Mouse (Mus musculus) small intestine, adult 2 months (tissue): ENCODE results near the gene Pdha1. TPM values are rescaled to one million over a fixed set of nuclear protein-coding genes. Genes with fewer than 3 reads are reported as not detected.
A peak's percentile ranks its signal among the peaks of the same experiment; 100 is the strongest.

ENCODE experiments used
- H3K27ac ChIP-seq: fragments of 200-500 bp; 2 replicates; pipeline ENCODE4 v1.5.1; 2012; ENCODE audit warnings: low read depth, low read length, control low read depth, inconsistent platforms; ENCODE audit not compliant: insufficient read depth
- H3K27me3 ChIP-seq: fragments of 200-500 bp; 2 replicates; pipeline ENCODE4 v1.6.1; 2012; ENCODE audit warnings: mild to moderate bottlenecking, moderate library complexity, low read length, inconsistent platforms; ENCODE audit not compliant: control insufficient read depth, insufficient read depth
- H3K36me3 ChIP-seq: fragments of 200-500 bp; 2 replicates; pipeline ENCODE4 v1.6.1; 2012; ENCODE audit warnings: mild to moderate bottlenecking, low read length, control low read depth, inconsistent platforms; ENCODE audit not compliant: control insufficient read depth, insufficient read depth
- H3K4me1 ChIP-seq: fragments of 200-500 bp; 2 replicates; pipeline ENCODE4 v1.6.1; 2012; ENCODE audit warnings: low read length, inconsistent platforms, mixed read lengths; ENCODE audit not compliant: control insufficient read depth, insufficient read depth, insufficient read length
- H3K4me3 ChIP-seq: fragments of 200-500 bp; 2 replicates; pipeline ENCODE4 v1.5.1; 2012; ENCODE audit warnings: low read depth, mild to moderate bottlenecking, control low read depth, inconsistent platforms, low read length, moderate library complexity
- CTCF ChIP-seq: fragments of 200-500 bp; IDR thresholded peaks from 2 replicates; pipeline ENCODE4 v1.5.1; 2012; ENCODE audit warnings: low read depth, mild to moderate bottlenecking, control low read depth, inconsistent platforms, low read length, moderate library complexity, mixed read lengths; ENCODE audit not compliant: insufficient replicate concordance, insufficient read length; ENCODE audit errors: extremely low read depth
- POLR2A ChIP-seq: fragments of 200-500 bp; IDR thresholded peaks from 2 replicates; pipeline ENCODE4 v1.6.1; 2012; ENCODE audit warnings: low read depth, mild to moderate bottlenecking, control low read depth, inconsistent platforms, low read length, moderate library complexity
- WGBS: fragments of 180-500 bp; shearing (Covaris S2); methylation state at CpG from one replicate; pipeline ENCODE4 v1.1.7; 2018; 5-methylcytosine and 5-hydroxymethylcytosine counted together
- polyA plus RNA-seq: library from polyadenylated mRNA; depleted of rRNA; stranded (reverse); fragments of >200 nt; gene quantifications from 2 replicates; pipeline ENCODE4 v1.2.3, GENCODE M21; 2012

The Pdha1 gene
- polyA plus RNA-seq, 1 experiment = 22.0 TPM

- no peak overlapping the region for H3K4me3 ChIP-seq
Measured at GRCm38 (mm10) chrX:160148859-160149258, 10.6 kb upstream of the Pdha1 start.

DNA sequence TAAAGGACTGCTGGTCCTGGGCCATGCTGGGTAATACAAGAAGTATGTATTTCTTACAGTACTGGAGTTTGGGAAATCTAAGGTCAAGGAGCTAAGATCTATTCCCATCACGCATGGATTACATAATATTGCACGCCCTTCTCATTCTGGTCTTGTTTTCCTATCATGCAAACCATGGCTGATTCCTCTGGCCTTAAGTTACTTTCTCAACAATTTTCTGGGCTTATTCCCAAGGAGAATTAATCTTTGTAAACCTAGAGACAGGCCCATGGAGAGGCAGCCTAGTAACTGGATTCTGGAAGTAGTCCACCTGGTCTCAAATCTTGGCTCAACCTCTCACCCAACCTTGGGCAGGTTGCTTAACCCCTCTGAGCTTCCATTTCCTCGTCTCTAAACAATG is 9.2 kb upstream of the Pdha1 start:
- Histone ChIP-seq H3K27ac (no peak overlapping the region), H3K36me3 (no peaks in the 10 kb centered on the region), H3K4me1 (no peaks in the 10 kb centered on the region), H3K27me3 (no peaks in the 10 kb centered on the region), H3K4me3 (no peak overlapping the region)
- no peak for TF ChIP-seq POLR2A
- no peak for TF ChIP-seq CTCF
- 77% methylated on average over 3 of the region's 3 CpGs for whole genome bisulfite sequencing

More at GRCm38 (mm10) chrX:160148859-160149258, 10.6 kb upstream of the Pdha1 start:
- WGBS = 84% methylated on average over 3 of the region's 3 CpGs
- Histone ChIP-seq H3K27ac (no peak overlapping the region), H3K27me3 (no peaks in the 10 kb centered on the region), H3K36me3 (no peaks in the 10 kb centered on the region), H3K4me1 (no peaks in the 10 kb centered on the region)
- TF ChIP-seq POLR2A = no peak
- TF ChIP-seq CTCF = no peak

DNA sequence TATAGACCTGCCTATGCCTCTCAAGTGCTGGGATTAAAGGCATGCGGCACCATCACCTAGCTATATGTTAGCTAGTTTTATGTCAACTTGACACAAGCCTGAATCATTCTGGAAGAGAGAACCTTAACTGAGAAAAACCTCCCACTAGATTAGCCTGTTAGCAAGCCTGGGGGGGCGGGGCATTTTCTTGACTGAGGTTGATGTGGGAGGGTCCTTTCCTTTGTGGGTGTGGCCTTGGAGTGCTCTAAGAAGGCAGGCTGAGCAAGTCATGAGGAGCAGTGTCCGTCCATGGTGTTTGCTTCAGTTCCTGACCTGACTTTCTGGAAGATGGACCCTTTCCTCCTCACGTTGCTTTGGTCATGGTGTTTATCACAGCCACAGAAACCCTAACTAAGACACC is 8.6 kb upstream of the Pdha1 start:
- Histone ChIP-seq H3K4me1 (no peaks in the 10 kb centered on the region), H3K4me3 (no peak overlapping the region), H3K27ac (no peak overlapping the region), H3K27me3 (no peaks in the 10 kb centered on the region), H3K36me3 (no peaks in the 10 kb centered on the region)
- WGBS = 76% methylated on average over 4 of the region's 4 CpGs
- TF ChIP-seq POLR2A (no peak), CTCF (no peak)

DNA sequence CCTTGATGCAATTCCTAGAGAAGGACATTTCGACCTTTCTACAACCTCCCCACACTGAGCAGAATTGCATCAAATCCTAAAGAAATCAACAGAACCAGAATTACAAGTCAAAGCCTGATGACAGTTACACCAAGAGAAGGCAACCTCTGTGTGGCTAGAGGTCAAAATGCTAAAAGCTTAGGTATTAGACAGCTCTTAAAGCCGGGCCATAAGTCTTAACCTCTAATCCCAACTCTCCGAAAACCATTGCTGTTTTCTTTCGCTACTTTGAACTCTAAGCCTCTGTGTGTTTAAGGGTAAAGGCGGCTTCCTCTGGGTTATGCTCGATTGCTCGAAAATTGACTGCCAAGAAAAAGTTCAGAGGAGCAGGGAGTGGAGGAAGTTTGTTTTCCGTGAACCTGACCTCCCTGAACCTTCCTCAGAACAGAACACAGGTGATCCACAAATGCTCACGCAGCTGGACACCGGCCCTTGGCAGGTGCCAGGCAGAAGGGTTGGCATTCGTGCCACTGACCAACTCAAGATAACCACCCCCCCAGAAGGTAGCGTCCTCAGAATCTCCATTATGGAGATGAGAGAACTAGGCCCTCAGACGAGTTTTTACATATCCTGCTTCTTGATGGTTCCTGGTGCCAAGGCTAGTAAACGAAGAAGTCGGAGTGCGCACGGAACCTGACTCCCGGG is 894 bp downstream of the Pdha1 start:
- TF ChIP-seq POLR2A (no peak), CTCF (no peak)

GRCm38 (mm10) chrX:160136153-160136552 is 2.1 kb downstream of the Pdha1 start:
- Histone ChIP-seq H3K4me1 (peaks cover 7% of the 10 kb centered on the region), H3K27me3 (no peaks in the 10 kb centered on the region), H3K36me3 (peaks cover 8% of the 10 kb centered on the region; the same call in 1 of the 2 replicates), H3K27ac (no peak overlapping the region), H3K4me3 (peak overlapping the region; percentile 50)
- TF ChIP-seq POLR2A = no peak
- no peak for TF ChIP-seq CTCF
- 18% methylated on average over 5 of the region's 5 CpGs for WGBS

More for the DNA sequence above, 894 bp downstream of the Pdha1 start:
- peak overlapping the region; percentile 80 for H3K4me3 ChIP-seq
- no peaks in the 10 kb centered on the region for H3K27me3 ChIP-seq
- H3K36me3 ChIP-seq = peaks cover 2% of the 10 kb centered on the region; the same call in 1 of the 2 replicates
- H3K4me1 ChIP-seq = peaks cover 7% of the 10 kb centered on the region
- H3K27ac ChIP-seq = peak overlapping the region; percentile 82
- WGBS = 14% methylated on average over 18 of the region's 18 CpGs

DNA sequence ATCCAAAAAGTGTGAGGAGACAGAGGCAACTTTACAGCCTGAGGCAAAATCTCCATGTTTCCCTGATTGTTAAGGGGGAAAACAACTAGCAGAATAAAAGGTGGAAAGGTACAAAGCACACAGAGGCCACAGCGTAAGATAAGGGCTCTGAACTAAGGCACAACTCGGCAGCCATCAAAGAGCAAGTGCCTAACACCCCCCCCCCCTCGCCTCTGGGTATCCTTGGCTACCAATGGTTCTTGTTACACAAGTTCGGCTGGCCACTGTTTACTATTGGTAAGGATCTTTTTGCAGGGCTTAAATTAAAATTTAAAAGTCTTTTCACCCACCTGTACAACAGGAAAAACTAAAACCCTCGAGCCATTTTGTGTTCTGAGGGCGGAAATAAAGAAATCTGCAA is 2.5 kb downstream of the Pdha1 start:
- Histone ChIP-seq H3K4me1 (peaks cover 7% of the 10 kb centered on the region), H3K36me3 (peaks cover 11% of the 10 kb centered on the region), H3K4me3 (no peak overlapping the region), H3K27ac (no peak overlapping the region), H3K27me3 (no peaks in the 10 kb centered on the region)
- WGBS = 20% methylated on average over 6 of the region's 6 CpGs
- TF ChIP-seq CTCF (no peak), POLR2A (no peak)

GRCm38 (mm10) chrX:160134136-160134843 is 3.9 kb downstream of the Pdha1 start:
- Histone ChIP-seq H3K4me3 (no peak overlapping the region), H3K27ac (no peak overlapping the region), H3K27me3 (no peaks in the 10 kb centered on the region), H3K36me3 (peaks cover 22% of the 10 kb centered on the region), H3K4me1 (peaks cover 7% of the 10 kb centered on the region)
- TF ChIP-seq POLR2A (no peak), CTCF (no peak)
- 58% methylated on average over 11 of the region's 11 CpGs for WGBS
